Mouse (Mus musculus) CH12.LX (cell line): ENCODE data around the gene Tnfsf9. TPM values are rescaled to one million over a fixed set of nuclear protein-coding genes. Genes with fewer than 3 reads are reported as not detected.

ENCODE experiments used
- polyA plus RNA-seq: library from polyadenylated mRNA; unstranded; fragments of >175 nt; gene quantifications from 2 replicates; pipeline ENCODE4 v1.2.1, GENCODE M21; 2012; ENCODE audit warnings: low read depth; ENCODE audit not compliant: insufficient read length
- total RNA-seq, 2 experiments: library from RNA; depleted of rRNA; stranded (reverse); fragments of 300-350 nt in 1 of 2; fragments of >200 nt in 1 of 2; gene quantifications; 2 replicates each; pipeline ENCODE4 v1.2.3; 2012 to 2014

Tnfsf9 gene
- total and polyA plus RNA-seq, 3 experiments: 123 to 321 (median 137) TPM

Other genes starting within 250 kb of the Tnfsf9 start
Only the 20 nearest of the 21 such genes appear.
- gene 1700061G19Rik, start 229.8 kb upstream of the Tnfsf9 start, total RNA-seq (2012; rRNA removed): 0.08 TPM in 1 of 2 replicates, not detected in the other
- not detected in 2 replicates for gene 1700061G19Rik, start 229.8 kb upstream of the Tnfsf9 start, total RNA-seq (2014; rRNA removed)
- gene 1700061G19Rik, start 229.8 kb upstream of the Tnfsf9 start, polyA plus RNA-seq: 0.29 and 0.35 TPM in 2 replicates
- gene Mllt1, start 169.9 kb upstream of the Tnfsf9 start, total RNA-seq (2012; rRNA removed): 20.3 and 24.4 TPM in 2 replicates
- gene Mllt1, start 169.9 kb upstream of the Tnfsf9 start, total RNA-seq (2014; rRNA removed): 15.9 and 17.1 TPM in 2 replicates
- 39.7 and 40.4 TPM in 2 replicates for gene Mllt1, start 169.9 kb upstream of the Tnfsf9 start, polyA plus RNA-seq
- gene Acer1, start 123.2 kb upstream of the Tnfsf9 start, total RNA-seq (2012; rRNA removed): not detected in 2 replicates
- gene Acer1, start 123.2 kb upstream of the Tnfsf9 start, total RNA-seq (2014; rRNA removed): not detected in 2 replicates
- gene Acer1, start 123.2 kb upstream of the Tnfsf9 start, polyA plus RNA-seq: not detected in 2 replicates
- gene Clpp, start 115.0 kb upstream of the Tnfsf9 start, total RNA-seq (2012; rRNA removed): 166 and 169 TPM in 2 replicates
- 114 and 120 TPM in 2 replicates for gene Clpp, start 115.0 kb upstream of the Tnfsf9 start, total RNA-seq (2014; rRNA removed)
- gene Clpp, start 115.0 kb upstream of the Tnfsf9 start, polyA plus RNA-seq: 115 and 117 TPM in 2 replicates
- gene Alkbh7, start 108.0 kb upstream of the Tnfsf9 start, total RNA-seq (2012; rRNA removed): 40.0 and 51.8 TPM in 2 replicates
- 32.6 and 35.4 TPM in 2 replicates for gene Alkbh7, start 108.0 kb upstream of the Tnfsf9 start, total RNA-seq (2014; rRNA removed)
- 21.2 and 21.8 TPM in 2 replicates for gene Alkbh7, start 108.0 kb upstream of the Tnfsf9 start, polyA plus RNA-seq
- 0.34 TPM in 1 of 2 replicates, not detected in the other for gene Pspn, start 105.3 kb upstream of the Tnfsf9 start, total RNA-seq (2012; rRNA removed)
- not detected in 2 replicates for gene Pspn, start 105.3 kb upstream of the Tnfsf9 start, total RNA-seq (2014; rRNA removed)
- 0.69 TPM in 1 of 2 replicates, not detected in the other for gene Pspn, start 105.3 kb upstream of the Tnfsf9 start, polyA plus RNA-seq
- 80.4 and 97.6 TPM in 2 replicates for gene Gtf2f1, start 94.0 kb upstream of the Tnfsf9 start, total RNA-seq (2012; rRNA removed)
- 50.5 and 54.2 TPM in 2 replicates for gene Gtf2f1, start 94.0 kb upstream of the Tnfsf9 start, total RNA-seq (2014; rRNA removed)
- gene Gtf2f1, start 94.0 kb upstream of the Tnfsf9 start, polyA plus RNA-seq: 109 and 148 TPM in 2 replicates
- 0.13 TPM in 1 of 2 replicates, not detected in the other for gene Gm17949, start 93.9 kb upstream of the Tnfsf9 start, total RNA-seq (2012; rRNA removed)
- gene Gm17949, start 93.9 kb upstream of the Tnfsf9 start, total RNA-seq (2014; rRNA removed): not detected in 2 replicates
- gene Gm17949, start 93.9 kb upstream of the Tnfsf9 start, polyA plus RNA-seq: not detected in 2 replicates
- gene Khsrp, start 73.8 kb upstream of the Tnfsf9 start, total RNA-seq (2012; rRNA removed): 98.7 and 102 TPM in 2 replicates
- 23.5 and 25.1 TPM in 2 replicates for gene Khsrp, start 73.8 kb upstream of the Tnfsf9 start, total RNA-seq (2014; rRNA removed)
- gene Khsrp, start 73.8 kb upstream of the Tnfsf9 start, polyA plus RNA-seq: 97.5 and 106 TPM in 2 replicates
- not detected in 2 replicates for gene Slc25a41, start 63.7 kb upstream of the Tnfsf9 start, total RNA-seq (2012; rRNA removed)
- not detected in 2 replicates for gene Slc25a41, start 63.7 kb upstream of the Tnfsf9 start, total RNA-seq (2014; rRNA removed)
- not detected in 2 replicates for gene Slc25a41, start 63.7 kb upstream of the Tnfsf9 start, polyA plus RNA-seq
- gene Crb3, start 46.2 kb upstream of the Tnfsf9 start, total RNA-seq (2012; rRNA removed): 0.13 and 0.25 TPM in 2 replicates
- not detected in 2 replicates for gene Crb3, start 46.2 kb upstream of the Tnfsf9 start, total RNA-seq (2014; rRNA removed)
- gene Crb3, start 46.2 kb upstream of the Tnfsf9 start, polyA plus RNA-seq: not detected in 2 replicates
- 5.1 and 6.9 TPM in 2 replicates for gene Slc25a23, start 45.5 kb upstream of the Tnfsf9 start, total RNA-seq (2012; rRNA removed)
- gene Slc25a23, start 45.5 kb upstream of the Tnfsf9 start, total RNA-seq (2014; rRNA removed): 1.4 and 2.2 TPM in 2 replicates
- gene Slc25a23, start 45.5 kb upstream of the Tnfsf9 start, polyA plus RNA-seq: 12.1 and 13.8 TPM in 2 replicates
- 7.2 and 9.7 TPM in 2 replicates for gene Dennd1c, start 26.8 kb upstream of the Tnfsf9 start, total RNA-seq (2012; rRNA removed)
- gene Dennd1c, start 26.8 kb upstream of the Tnfsf9 start, total RNA-seq (2014; rRNA removed): 6.8 and 7.1 TPM in 2 replicates
- gene Dennd1c, start 26.8 kb upstream of the Tnfsf9 start, polyA plus RNA-seq: 33.9 and 36.9 TPM in 2 replicates
- gene Tubb4a, start 17.5 kb upstream of the Tnfsf9 start, total RNA-seq (2012; rRNA removed): 0.42 and 0.89 TPM in 2 replicates
- 0.09 TPM in 1 of 2 replicates, not detected in the other for gene Tubb4a, start 17.5 kb upstream of the Tnfsf9 start, total RNA-seq (2014; rRNA removed)
- gene Tubb4a, start 17.5 kb upstream of the Tnfsf9 start, polyA plus RNA-seq: 2.0 and 2.1 TPM in 2 replicates
- 483 and 965 TPM in 2 replicates for gene Cd70, start 44.5 kb downstream of the Tnfsf9 start, total RNA-seq (2012; rRNA removed)
- 261 and 321 TPM in 2 replicates for gene Cd70, start 44.5 kb downstream of the Tnfsf9 start, total RNA-seq (2014; rRNA removed)
- 121 and 137 TPM in 2 replicates for gene Cd70, start 44.5 kb downstream of the Tnfsf9 start, polyA plus RNA-seq
- 14.6 and 18.1 TPM in 2 replicates for gene Tnfsf14, start 88.9 kb downstream of the Tnfsf9 start, total RNA-seq (2012; rRNA removed)
- gene Tnfsf14, start 88.9 kb downstream of the Tnfsf9 start, total RNA-seq (2014; rRNA removed): 13.6 and 15.4 TPM in 2 replicates
- gene Tnfsf14, start 88.9 kb downstream of the Tnfsf9 start, polyA plus RNA-seq: 10.6 and 12.7 TPM in 2 replicates
- gene C3, start 122.8 kb downstream of the Tnfsf9 start, total RNA-seq (2012; rRNA removed): 2.5 and 5.4 TPM in 2 replicates
- gene C3, start 122.8 kb downstream of the Tnfsf9 start, total RNA-seq (2014; rRNA removed): 1.4 and 3.9 TPM in 2 replicates
- 1.2 and 1.5 TPM in 2 replicates for gene C3, start 122.8 kb downstream of the Tnfsf9 start, polyA plus RNA-seq
- 23.6 and 32.0 TPM in 2 replicates for gene Gpr108, start 143.1 kb downstream of the Tnfsf9 start, total RNA-seq (2012; rRNA removed)
- gene Gpr108, start 143.1 kb downstream of the Tnfsf9 start, total RNA-seq (2014; rRNA removed): 17.4 and 20.2 TPM in 2 replicates
- 25.0 and 26.0 TPM in 2 replicates for gene Gpr108, start 143.1 kb downstream of the Tnfsf9 start, polyA plus RNA-seq
- gene Trip10, start 144.1 kb downstream of the Tnfsf9 start, total RNA-seq (2012; rRNA removed): 22.9 and 25.2 TPM in 2 replicates
- 21.5 and 22.1 TPM in 2 replicates for gene Trip10, start 144.1 kb downstream of the Tnfsf9 start, total RNA-seq (2014; rRNA removed)
- gene Trip10, start 144.1 kb downstream of the Tnfsf9 start, polyA plus RNA-seq: 40.0 and 44.6 TPM in 2 replicates
- 84.3 and 108 TPM in 2 replicates for gene Vav1, start 173.8 kb downstream of the Tnfsf9 start, total RNA-seq (2012; rRNA removed)
- gene Vav1, start 173.8 kb downstream of the Tnfsf9 start, total RNA-seq (2014; rRNA removed): 60.3 and 66.7 TPM in 2 replicates
- 90.9 and 99.8 TPM in 2 replicates for gene Vav1, start 173.8 kb downstream of the Tnfsf9 start, polyA plus RNA-seq